Mouse (Mus musculus) layer of hippocampus, adult 8-10 months (tissue): Measurements from ENCODE around the gene Wfikkn1. TPM values are rescaled to one million over a fixed set of nuclear protein-coding genes. Genes with fewer than 3 reads are reported as not detected.

Experiments
- DNase-seq, 2 experiments: peaks; one replicate each; pipeline ENCODE4 v3.0.0; 2022; ENCODE audit warnings: low spot score in 2 of 2
- total RNA-seq, 4 experiments: library from RNA; stranded (reverse); gene quantifications; 2 replicates each; pipeline ENCODE4 v1.2.4; 2022

Gene Wfikkn1
- total RNA-seq: 1 to 10 TPM; 1.6 to 2.4 (median 1.9) TPM

DNA sequence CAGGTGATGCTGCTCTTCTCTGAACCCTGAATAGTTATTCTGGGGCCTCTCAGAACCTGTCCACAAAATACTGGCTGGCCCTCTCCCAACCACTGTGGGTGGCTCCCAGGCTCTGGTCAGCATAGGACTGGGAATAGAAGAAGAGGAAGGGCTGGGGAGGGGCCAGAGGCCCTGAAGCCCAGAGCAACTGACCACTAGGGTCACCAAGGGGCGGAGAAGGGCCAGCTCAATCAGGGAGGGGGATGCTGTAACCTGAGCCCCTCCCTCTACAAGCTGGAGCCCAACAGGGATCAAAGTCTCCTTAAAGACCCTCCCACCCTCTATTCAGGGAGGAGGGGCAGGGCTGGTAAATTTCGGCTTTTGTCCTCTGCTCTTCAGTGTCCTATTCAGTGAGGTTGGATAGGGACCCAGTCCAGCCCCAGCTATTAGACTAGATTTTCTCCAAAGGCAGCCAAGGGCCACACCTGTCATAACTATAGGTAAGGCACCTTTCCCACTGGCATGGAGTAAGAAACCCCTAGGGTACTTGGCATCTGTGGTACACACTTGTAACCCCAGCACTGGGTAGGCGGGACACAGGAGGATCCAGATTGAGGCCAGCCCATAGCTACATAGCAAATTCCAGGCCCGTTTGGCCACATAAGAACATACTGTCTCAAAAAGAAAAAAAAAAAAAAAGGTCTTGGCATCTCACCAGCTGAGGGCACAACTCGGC, at the start of gene Wfikkn1:
Gene Wfikkn1, minus strand, starts transcription at position 663 of the 715 bp plus-strand sequence.
- no peak for DNase-seq

DNA sequence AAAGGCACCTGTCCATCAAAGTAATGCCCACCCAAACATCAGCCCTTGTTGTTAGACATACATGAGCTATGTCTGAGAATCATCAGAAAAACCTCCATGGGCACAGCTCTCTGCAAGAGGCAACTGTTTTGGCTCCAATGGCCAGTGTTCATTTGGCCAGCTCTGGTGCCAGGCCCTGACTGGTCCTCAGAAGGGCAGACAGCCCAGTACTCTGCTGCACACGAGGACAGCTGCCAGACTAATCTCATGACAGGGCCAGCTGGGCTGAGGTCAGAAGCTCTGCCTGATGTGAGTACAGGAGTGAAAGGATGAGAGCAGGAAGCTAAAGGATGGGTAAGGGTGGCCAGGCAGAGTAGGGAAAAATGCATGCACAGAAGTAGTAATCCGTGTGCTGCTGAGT, 44.7 kb upstream of the Wfikkn1 start:
- DNase-seq: peak; percentile 67 to 80

GRCm38 (mm10) chr17:25922120-25922519, 41.5 kb upstream of the Wfikkn1 start:
- DNase-seq: no peak

DNA sequence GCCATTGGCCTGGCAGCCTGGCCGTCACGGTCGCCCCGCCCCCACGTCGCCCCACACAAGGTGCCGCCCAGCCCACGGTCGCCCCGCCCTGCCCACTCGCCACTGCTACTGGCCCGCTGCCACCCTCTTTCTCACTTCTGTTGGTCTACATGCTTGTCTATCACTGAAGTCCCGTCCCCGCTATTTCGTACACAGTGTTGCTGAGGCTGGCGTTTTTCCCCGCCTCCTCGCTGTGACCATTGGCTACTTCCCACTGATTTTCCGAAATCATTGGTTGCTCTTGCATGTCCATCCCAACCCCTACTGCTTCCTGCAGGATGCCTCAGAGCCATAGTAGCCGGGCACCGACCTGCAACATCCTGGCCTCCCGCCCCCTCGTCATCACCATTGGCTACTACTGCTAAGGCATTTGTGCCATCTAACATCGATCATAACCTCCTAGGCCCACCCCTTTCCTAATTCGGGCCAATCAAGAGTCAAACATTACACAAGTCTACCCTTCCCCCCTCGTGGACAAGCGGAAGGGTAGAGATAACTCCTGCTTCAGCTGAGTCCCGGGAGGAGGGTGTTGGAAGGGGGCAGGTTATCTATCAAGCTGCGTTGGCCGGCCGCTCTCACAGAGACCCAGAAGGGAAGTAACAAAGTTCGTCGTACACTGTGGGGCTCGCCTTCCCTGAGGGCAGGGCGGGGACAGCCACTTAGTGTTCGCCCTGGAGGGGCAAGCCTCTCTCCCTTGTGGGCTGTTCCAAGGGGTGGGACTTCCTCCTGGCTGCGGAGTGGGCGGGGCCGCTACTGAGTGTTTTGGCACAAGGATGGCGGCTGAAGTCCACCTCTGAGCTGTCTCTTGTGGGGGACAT, 39.4 kb upstream of the Wfikkn1 start:
- DNase-seq: peak; percentile 100

- DNase-seq: peak in 1 of 2 experiments; percentile 42
These were observed 38.6 kb upstream of the Wfikkn1 start, which contains the start of gene Rab40c for GRCm38 (mm10) chr17:25919144-25919785. Gene Rab40c, minus strand, starts transcription at chr17:25919727.

GRCm38 (mm10) chr17:25918037-25918750, 37.5 kb upstream of the Wfikkn1 start:
- no peak for DNase-seq

- DNase-seq: no peak
These were observed 36.4 kb upstream of the Wfikkn1 start for GRCm38 (mm10) chr17:25916931-25917647.

- no peak for DNase-seq
These were observed 33.6 kb upstream of the Wfikkn1 start for GRCm38 (mm10) chr17:25914295-25914694.

- no peak for DNase-seq
These were observed 33.2 kb upstream of the Wfikkn1 start for GRCm38 (mm10) chr17:25913877-25914275.

GRCm38 (mm10) chr17:25913186-25913876, 32.7 kb upstream of the Wfikkn1 start:
- DNase-seq: peak; percentile 68 to 72

- no peak for DNase-seq
These were observed 31.2 kb upstream of the Wfikkn1 start for GRCm38 (mm10) chr17:25911816-25912215.

DNA sequence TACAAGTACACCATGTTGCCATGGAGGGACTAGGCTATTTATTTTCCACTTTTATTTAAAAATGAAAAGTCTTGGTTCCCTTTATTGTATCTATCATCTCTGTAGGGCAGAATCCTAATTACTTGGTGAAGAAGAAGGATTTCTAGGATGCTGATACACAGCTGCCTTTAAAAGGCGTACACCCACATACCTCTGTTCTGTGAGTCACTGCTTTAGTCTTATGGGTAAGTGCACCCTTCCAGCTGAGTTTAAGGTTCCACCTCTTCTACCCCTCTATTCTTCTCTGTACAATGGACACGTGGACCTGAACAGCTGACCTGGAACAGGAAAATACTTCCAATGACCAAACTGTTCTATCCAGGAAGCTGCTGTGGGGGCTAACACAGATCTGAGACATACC, 27.0 kb upstream of the Wfikkn1 start:
- no peak for DNase-seq

DNA sequence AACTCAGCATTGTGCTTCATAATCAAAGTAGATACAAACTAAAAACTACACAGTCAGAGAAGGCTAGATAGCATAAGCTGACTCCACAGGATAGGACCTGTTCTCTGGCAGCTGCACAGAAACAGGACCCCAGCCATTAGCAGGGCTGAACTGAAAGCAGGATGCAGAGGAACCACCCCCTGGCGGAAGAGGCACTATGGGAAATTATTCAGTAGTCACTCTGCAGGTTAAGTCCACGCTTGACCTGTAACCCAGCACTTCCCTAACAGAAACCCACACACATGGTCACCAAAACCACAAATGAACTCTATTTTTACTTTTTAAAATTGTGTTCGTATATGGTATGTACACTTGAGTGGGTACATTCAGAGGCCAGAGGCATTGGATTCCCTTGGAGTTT, 22.4 kb upstream of the Wfikkn1 start:
- no peak for DNase-seq

GRCm38 (mm10) chr17:25900193-25900592, 19.5 kb upstream of the Wfikkn1 start:
- DNase-seq: no peak

- DNase-seq: no peak
These were observed 15.2 kb upstream of the Wfikkn1 start for GRCm38 (mm10) chr17:25895891-25896290.

DNA sequence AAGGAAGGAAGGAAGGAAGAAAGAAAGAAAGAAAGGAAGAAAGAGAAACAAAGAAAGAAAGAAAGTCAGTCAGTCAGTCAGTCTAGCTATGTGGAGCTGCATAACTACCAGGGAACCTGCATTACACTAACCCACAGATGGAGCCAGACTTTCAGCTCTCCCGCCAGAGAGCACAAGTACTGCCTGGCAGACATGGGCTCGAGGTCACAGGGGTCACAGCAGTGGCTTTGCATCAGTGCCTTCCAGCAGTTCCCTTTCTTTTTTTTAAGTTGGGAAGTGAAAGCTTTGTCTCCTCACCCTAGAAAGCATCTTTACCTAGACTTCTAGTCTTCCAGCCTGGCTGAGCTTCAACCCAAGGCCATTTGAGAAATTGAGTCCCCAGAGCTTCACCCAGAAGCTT, 14.8 kb upstream of the Wfikkn1 start:
- DNase-seq: no peak

DNA sequence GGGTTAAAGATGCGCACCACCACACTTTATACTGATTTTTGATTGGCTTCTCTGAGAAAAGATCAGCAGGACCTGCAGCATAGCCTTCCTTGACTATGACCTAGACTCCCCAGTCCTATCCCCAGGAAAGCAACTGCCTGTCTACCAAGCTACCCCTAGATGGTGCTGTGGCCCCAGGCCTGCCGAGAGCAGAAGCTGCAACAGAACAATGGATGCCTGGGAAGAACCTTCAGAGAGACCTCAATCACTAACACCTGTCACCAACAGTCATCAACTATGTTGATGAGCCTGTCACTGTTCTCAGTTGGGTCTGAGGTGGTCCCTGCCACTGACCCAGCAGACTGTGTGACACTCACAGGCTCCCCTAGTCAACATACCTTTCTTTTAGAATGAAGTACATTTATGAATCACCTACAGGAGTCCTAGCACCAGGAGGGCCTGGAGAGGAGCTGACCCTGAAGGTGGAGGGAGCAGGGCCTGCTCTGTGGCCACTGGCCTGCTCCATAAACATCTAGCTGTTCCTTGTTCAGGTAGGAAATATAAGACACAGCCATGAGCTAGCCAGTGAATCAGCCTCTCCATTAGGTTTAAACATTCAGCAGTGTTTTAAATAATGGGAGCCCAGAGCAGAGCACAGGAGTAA, 13.4 kb upstream of the Wfikkn1 start:
- peak in 1 of 2 experiments; percentile 75 for DNase-seq

DNA sequence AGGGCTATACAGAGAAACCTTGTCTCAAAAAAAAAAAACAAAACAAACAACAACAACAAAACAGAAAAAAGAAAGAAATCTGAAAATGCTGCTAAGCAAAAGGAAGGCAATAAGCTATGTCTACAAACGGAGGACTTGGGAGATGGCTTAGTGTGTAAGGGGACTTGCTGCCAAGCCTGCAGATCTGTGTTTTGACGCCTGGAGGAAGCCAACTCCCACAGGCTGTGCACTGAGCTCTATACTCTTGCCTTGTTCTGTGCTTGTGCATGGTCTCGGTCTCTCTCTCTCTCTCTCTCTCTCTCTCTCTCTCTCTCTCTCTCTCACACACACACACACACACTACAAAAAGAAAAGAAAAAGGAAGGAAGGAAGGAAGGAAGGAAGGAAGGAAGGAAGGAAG, 8.2 kb upstream of the Wfikkn1 start:
- no peak for DNase-seq

DNA sequence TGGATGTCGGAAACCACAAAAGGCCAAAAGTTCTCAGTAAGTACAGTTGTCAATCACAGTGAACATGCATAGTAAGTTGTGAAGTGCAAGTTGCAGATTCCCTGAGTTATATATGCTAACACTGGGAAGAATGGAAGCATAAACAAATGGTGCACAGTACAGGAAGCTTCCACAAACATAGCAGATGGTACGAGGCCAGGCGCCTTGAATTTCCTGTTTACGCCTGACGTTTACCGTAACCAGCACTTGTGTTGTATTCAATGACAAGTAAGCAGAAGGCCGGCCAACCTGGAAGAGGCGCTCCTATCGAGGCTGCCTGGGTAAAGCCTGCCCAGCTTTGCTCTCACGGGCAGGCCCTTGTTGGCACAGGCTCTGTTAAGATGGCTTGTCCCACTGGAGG, 6.8 kb upstream of the Wfikkn1 start:
- no peak for DNase-seq

DNA sequence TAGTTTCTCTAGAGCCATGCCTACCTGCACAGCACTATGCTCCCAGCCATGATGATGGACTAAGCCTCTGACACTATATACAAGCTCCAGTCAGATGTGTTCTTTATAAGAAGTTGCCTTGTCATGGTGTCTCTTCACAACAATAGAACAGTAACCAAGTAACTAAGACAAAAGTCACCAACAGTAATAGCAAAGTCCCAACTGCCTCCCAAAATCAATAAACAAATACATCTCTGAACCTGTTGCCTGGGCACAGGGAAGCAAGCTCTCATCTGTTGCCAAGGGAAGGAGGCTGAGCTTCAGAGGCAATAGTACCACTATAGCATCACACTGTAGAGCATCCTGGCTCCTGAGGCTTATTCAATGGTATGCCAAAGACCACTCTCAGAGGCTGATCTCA, 6.1 kb upstream of the Wfikkn1 start:
- DNase-seq: no peak
